Comparison of ENCODE assay signal across 31 mouse cellular contexts in the genomic region with DNA sequence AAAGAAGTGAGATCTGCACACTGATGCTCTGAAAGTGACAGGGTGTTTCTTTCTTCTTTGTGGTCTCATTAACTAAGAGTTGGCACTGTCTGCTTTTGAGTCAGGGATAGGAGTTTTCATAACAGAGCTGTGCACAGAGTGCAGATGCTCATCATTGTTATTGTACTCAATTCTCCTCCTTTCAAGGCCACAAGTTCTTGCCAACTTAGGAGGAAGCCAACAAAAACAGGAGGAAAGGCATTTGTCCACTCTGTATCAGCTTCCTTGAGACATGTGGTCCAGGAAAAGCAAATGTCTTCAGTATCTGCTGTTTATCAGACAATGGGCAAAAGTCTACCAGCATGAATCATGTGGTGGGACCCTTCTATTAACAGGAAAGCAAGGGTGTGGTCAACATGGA.
DNase-seq lines count a peak whose midpoint lies in the region; ATAC-seq lines count a peak whose summit lies in the region.
"Had no signal": no experiment of that assay in that cellular context is flagged by ENCODE, and none has a peak within 500 bp of the region (broad histone marks: within the 10 kb centered on the region; RNA-seq: fewer than 3 reads in every experiment).

No protein-coding gene starts in this region.

- no peaks in the 10 kb centered on the region for H3K9me3 ChIP-seq in heart, embryonic 10.5 days
- H3K9me3 ChIP-seq in heart, embryonic 15.5 days (replicated peaks) = no peaks in the 10 kb centered on the region
- no peaks in the 10 kb centered on the region for H3K9me3 ChIP-seq in heart, embryonic 11.5 days (replicated peaks; ENCODE audit: control insufficient read depth, low read length)
- H3K9me3 ChIP-seq: embryonic facial prominence, embryonic 13.5 days; forebrain, embryonic 10.5 days; hindbrain, embryonic 12.5 days; intestine, embryonic 15.5 days; limb, embryonic 13.5 days; midbrain, embryonic 10.5 days; midbrain, embryonic 15.5 days; neural tube, embryonic 15.5 days had no signal

- no peak overlapping the region for H3K27ac ChIP-seq in heart, embryonic 10.5 days
- no peak overlapping the region for H3K27ac ChIP-seq in heart, embryonic 15.5 days
- no peak overlapping the region for H3K27ac ChIP-seq in heart, embryonic 11.5 days (ENCODE audit: low read depth, low read length)
- H3K27ac ChIP-seq: embryonic facial prominence, embryonic 13.5 days; forebrain, embryonic 10.5 days; hindbrain, embryonic 12.5 days; hindbrain, postnatal 0 days; intestine, embryonic 15.5 days; layer of hippocampus, adult 2 months; left cerebral cortex, adult 2 months; limb, embryonic 13.5 days; macrophage; midbrain, embryonic 10.5 days; midbrain, embryonic 15.5 days; neural tube, embryonic 15.5 days had no signal

- no peak overlapping the region for H3K4me3 ChIP-seq in heart, embryonic 10.5 days
- H3K4me3 ChIP-seq in heart, embryonic 15.5 days = no peak overlapping the region
- no peak overlapping the region for H3K4me3 ChIP-seq in heart, embryonic 11.5 days (ENCODE audit: low read depth, low read length)
- H3K4me3 ChIP-seq: embryonic facial prominence, embryonic 13.5 days; forebrain, embryonic 10.5 days; hindbrain, embryonic 12.5 days; intestine, embryonic 15.5 days; layer of hippocampus, adult 2 months; left cerebral cortex, adult 2 months; limb, embryonic 13.5 days; midbrain, embryonic 10.5 days; midbrain, embryonic 15.5 days; neural tube, embryonic 15.5 days had no signal

- no peak overlapping the region for H3K9ac ChIP-seq in heart, embryonic 15.5 days
- no peak overlapping the region for H3K9ac ChIP-seq in heart, embryonic 11.5 days (ENCODE audit: low read depth, low read length)
- H3K9ac ChIP-seq: embryonic facial prominence, embryonic 13.5 days; hindbrain, embryonic 12.5 days; intestine, embryonic 15.5 days; limb, embryonic 13.5 days; midbrain, embryonic 15.5 days; neural tube, embryonic 15.5 days had no signal

- no peak overlapping the region for H3K4me2 ChIP-seq in heart, embryonic 15.5 days
- H3K4me2 ChIP-seq in heart, embryonic 11.5 days = no peak overlapping the region
- H3K4me2 ChIP-seq: embryonic facial prominence, embryonic 13.5 days; hindbrain, embryonic 12.5 days; intestine, embryonic 15.5 days; limb, embryonic 13.5 days; liver, embryonic 11.5 days; midbrain, embryonic 15.5 days; neural tube, embryonic 15.5 days had no signal

- H3K27me3 ChIP-seq in heart, embryonic 10.5 days (ENCODE audit: insufficient read depth, poor library complexity, severe bottlenecking) = no peaks in the 10 kb centered on the region
- no peaks in the 10 kb centered on the region for H3K27me3 ChIP-seq in heart, embryonic 15.5 days
- no peaks in the 10 kb centered on the region for H3K27me3 ChIP-seq in heart, embryonic 11.5 days (ENCODE audit: control insufficient read depth, insufficient read depth, low read length)
- H3K27me3 ChIP-seq: embryonic facial prominence, embryonic 13.5 days; hindbrain, embryonic 12.5 days; intestine, embryonic 15.5 days; limb, embryonic 13.5 days; midbrain, embryonic 15.5 days; neural tube, embryonic 15.5 days had no signal

- peak; percentile 88 for DNase-seq in heart, adult 11 months
- DNase-seq in heart, embryonic 10.5 days (ENCODE audit: low spot score) = no peak
- DNase-seq in NIH3T3 (ENCODE audit: low read depth) = peak; percentile 47
- no peak for DNase-seq in T-cell, adult 2 months (ENCODE audit: low spot score)
- DNase-seq: adrenal gland, postnatal 25 days; cerebellum, adult 18-20 months; cerebellum, postnatal 10 days; kidney, adult 2 months; kidney, postnatal 36 days; right cerebral cortex, adult 18-20 months; spleen, adult 18-20 months; thymus, adult 2 months; thymus, postnatal 36 days had no signal

- H3K4me1 ChIP-seq in heart, embryonic 10.5 days = no peaks in the 10 kb centered on the region
- no peaks in the 10 kb centered on the region for H3K4me1 ChIP-seq in heart, embryonic 15.5 days (replicated peaks)
- no peaks in the 10 kb centered on the region for H3K4me1 ChIP-seq in heart, embryonic 11.5 days (ENCODE audit: control insufficient read depth, insufficient read depth, low read length)
- H3K4me1 ChIP-seq: embryonic facial prominence, embryonic 13.5 days; forebrain, embryonic 10.5 days; hindbrain, embryonic 12.5 days; intestine, embryonic 15.5 days; limb, embryonic 13.5 days; midbrain, embryonic 10.5 days; midbrain, embryonic 15.5 days; neural tube, embryonic 15.5 days had no signal

- ATAC-seq in heart, embryonic 15.5 days (replicated peaks; ENCODE audit: insufficient number of reproducible peaks, insufficient read depth, low FRiP score, low read depth) = 0 out of 2 replicates have a peak, but pooled peaks have one; percentile 18
- no peak for ATAC-seq in heart, embryonic 11.5 days (replicated peaks; ENCODE audit: insufficient number of reproducible peaks, low FRiP score, low TSS enrichment)
- ATAC-seq in megakaryocyte, adult 5-6 weeks (ENCODE audit: poor library complexity, severe bottlenecking) = no peak
- ATAC-seq: CD4-positive, CD25-positive, alpha-beta regulatory T cell, adult 4 months; forebrain, embryonic 16.5 days; hindbrain, postnatal 0 days; intestine, embryonic 15.5 days; midbrain, embryonic 15.5 days had no signal

- no peaks in the 10 kb centered on the region for H3K36me3 ChIP-seq in heart, embryonic 10.5 days
- H3K36me3 ChIP-seq in heart, embryonic 15.5 days = no peaks in the 10 kb centered on the region
- H3K36me3 ChIP-seq in heart, embryonic 11.5 days (ENCODE audit: control insufficient read depth, insufficient read depth, low read length) = no peaks in the 10 kb centered on the region
- H3K36me3 ChIP-seq: embryonic facial prominence, embryonic 13.5 days; forebrain, embryonic 10.5 days; hindbrain, embryonic 12.5 days; intestine, embryonic 15.5 days; limb, embryonic 13.5 days; midbrain, embryonic 10.5 days; midbrain, embryonic 15.5 days; neural tube, embryonic 15.5 days had no signal

Comparison
In these comparisons a context has a peak if more than half of its experiments do, and no peak if none do; other contexts are left out.
1. DNase-seq: peak in heart, adult 11 months (single experiment) and NIH3T3 (single experiment); none in heart, embryonic 10.5 days (single experiment) and T-cell, adult 2 months (single experiment).